In genomic region chr15:84269107-84269633, GRCm38 (mm10) we compare ENCODE assay signal across 22 mouse cellular contexts. TPM values are rescaled to one million over a fixed set of nuclear protein-coding genes. Genes with fewer than 3 reads are reported as not detected.
DNase-seq lines count a peak whose midpoint lies in the region; ATAC-seq and TF ChIP-seq lines count a peak whose summit lies in the region.
"Had no signal": no experiment of that assay in that cellular context is flagged by ENCODE, and none has a peak within 500 bp of the region (broad histone marks: within the 10 kb centered on the region; RNA-seq: fewer than 3 reads in every experiment).

No protein-coding gene starts in this region.

- no peak overlapping the region for H3K27ac ChIP-seq in lung, postnatal 0 days (ENCODE audit: low read length)
- 0 out of 2 replicates have a peak overlapping the region, but pooled peaks have one; percentile 3 for H3K27ac ChIP-seq in limb, embryonic 10.5 days
- H3K27ac ChIP-seq: embryonic facial prominence, embryonic 12.5 days; forebrain, embryonic 13.5 days; heart, adult 2 months; hindbrain, embryonic 13.5 days; hindbrain, postnatal 0 days had no signal

- WGBS in lung, postnatal 0 days = 82% methylated on average over 10 of the region's 10 CpGs
- WGBS in lung, adult 2 months = 76% methylated on average over 10 of the region's 10 CpGs
- 89% methylated on average over 10 of the region's 10 CpGs for WGBS in limb, embryonic 10.5 days

- no peak overlapping the region for H3K9ac ChIP-seq in lung, postnatal 0 days (replicated peaks; ENCODE audit: low read depth)
- H3K9ac ChIP-seq: embryonic facial prominence, embryonic 12.5 days; forebrain, embryonic 13.5 days; forebrain, postnatal 0 days; hindbrain, embryonic 13.5 days had no signal

- ATAC-seq in lung, postnatal 0 days = peak; percentile 39
- ATAC-seq: activated CD4-positive, CD25-positive, alpha-beta regulatory T cell, adult 4 months; forebrain, embryonic 13.5 days; forebrain, postnatal 0 days; hindbrain, postnatal 0 days; Patski had no signal

- no peaks in the 10 kb centered on the region for H3K4me1 ChIP-seq in lung, postnatal 0 days (ENCODE audit: insufficient read depth, low read depth, low read length)
- no peaks in the 10 kb centered on the region; the same call in 1 of the 2 replicates for H3K4me1 ChIP-seq in lung, adult 2 months (ENCODE audit: control insufficient read depth, insufficient read depth, low read length)
- peaks cover 19% of the 10 kb centered on the region for H3K4me1 ChIP-seq in limb, embryonic 10.5 days

- H3K36me3 ChIP-seq in lung, postnatal 0 days (ENCODE audit: insufficient read depth, low read length) = no peaks in the 10 kb centered on the region
- peaks cover 46% of the 10 kb centered on the region for H3K36me3 ChIP-seq in limb, embryonic 10.5 days
- H3K36me3 ChIP-seq: embryonic facial prominence, embryonic 12.5 days; hindbrain, embryonic 13.5 days had no signal

- no peaks in the 10 kb centered on the region for H3K9me3 ChIP-seq in lung, postnatal 0 days (ENCODE audit: low read length)
- no peaks in the 10 kb centered on the region for H3K9me3 ChIP-seq in limb, embryonic 10.5 days (replicated peaks)
- H3K9me3 ChIP-seq: embryonic facial prominence, embryonic 12.5 days; forebrain, embryonic 13.5 days; hindbrain, embryonic 13.5 days had no signal

- TF ChIP-seq EP300 in lung, postnatal 0 days (IDR thresholded peaks at IDR 0.05) = peak; percentile 45; the same call in 1 of the 2 replicates

- H3K27me3 ChIP-seq in lung, postnatal 0 days (replicated peaks; ENCODE audit: insufficient read depth, low read length) = no peaks in the 10 kb centered on the region
- no peaks in the 10 kb centered on the region for H3K27me3 ChIP-seq in limb, embryonic 10.5 days (ENCODE audit: low read depth, poor library complexity, severe bottlenecking)
- H3K27me3 ChIP-seq: embryonic facial prominence, embryonic 12.5 days; forebrain, embryonic 13.5 days; heart, embryonic 13.5 days; Patski had no signal

- peak; percentile 47 for DNase-seq in adrenal gland, postnatal 10 days
- DNase-seq in adrenal gland, postnatal 4 days (ENCODE audit: low spot score in 2 of 2) = no peak
- DNase-seq in heart, adult 11 months = peak; percentile 93
- DNase-seq in heart, postnatal 4 days = no peak
- DNase-seq in lung, postnatal 0 days (ENCODE audit: low spot score) = peak; percentile 19
- DNase-seq in lung, adult 2 months = no peak
- no peak for DNase-seq in limb, embryonic 10.5 days (ENCODE audit: low spot score)
- DNase-seq in kidney, adult 9 months = no peak
- DNase-seq: cerebellum, adult 11-12 months; cerebellum, adult 9-10 months; cerebellum, postnatal 25 days; forebrain, postnatal 0 days; gastrocnemius, postnatal 25 days; heart, adult 2 months; kidney, adult 11 months had no signal

- TF ChIP-seq POLR2A in lung, adult 2 months (IDR thresholded peaks at IDR 0.05; ENCODE audit: borderline replicate concordance, extremely low read depth, low read depth, low read length) = no peak

- no peak overlapping the region for H3K4me2 ChIP-seq in lung, postnatal 0 days (replicated peaks; ENCODE audit: low read depth, low read length)
- H3K4me2 ChIP-seq: embryonic facial prominence, embryonic 12.5 days; forebrain, embryonic 13.5 days; heart, embryonic 13.5 days; hindbrain, embryonic 13.5 days had no signal

- no peak for TF ChIP-seq CTCF in lung, postnatal 0 days (IDR thresholded peaks at IDR 0.05)
- TF ChIP-seq CTCF in lung, adult 2 months (IDR thresholded peaks at IDR 0.05; ENCODE audit: insufficient read depth, low read length) = no peak

- H3K4me3 ChIP-seq in lung, postnatal 0 days (ENCODE audit: low read depth, low read length) = no peak overlapping the region
- H3K4me3 ChIP-seq in lung, adult 2 months (replicated peaks; ENCODE audit: extremely low read depth, low read depth, low read length) = no peak overlapping the region
- H3K4me3 ChIP-seq in limb, embryonic 10.5 days = no peak overlapping the region
- H3K4me3 ChIP-seq: embryonic facial prominence, embryonic 12.5 days; forebrain, embryonic 13.5 days; heart, adult 2 months; heart, embryonic 13.5 days; hindbrain, embryonic 13.5 days had no signal

RNA-seq across cellular contexts. Expression of gene Parvb, which starts 37.3 kb away (rescaled TPM):
- 10 to 100 TPM; 33.2 to 42.1 TPM for total RNA-seq in adrenal gland, postnatal 10 days (2021)
- total RNA-seq in adrenal gland, postnatal 4 days (2021) = 10 to 100 TPM; 44.6 to 45.9 TPM
- 100 to 1,000 TPM; 172 to 177 TPM for total RNA-seq in heart, postnatal 4 days (2021)
- polyA plus RNA-seq in lung, postnatal 0 days (2015; fragmentation: Nextera tagmentation; extraction: Ambion mirVana) = 7.9 and 8.5 TPM in 2 replicates
- 39.3 and 47.5 TPM in 2 replicates for polyA plus RNA-seq in lung, adult 2 months (2012; rRNA removed)
- 9.0 and 11.0 TPM in 2 replicates for polyA plus RNA-seq in limb, embryonic 10.5 days (2016; fragmentation: Nextera tagmentation; extraction: Ambion mirVana)

RNA-seq across cellular contexts. Expression of gene Parvg, which starts 54.7 kb away (rescaled TPM):
- total RNA-seq in adrenal gland, postnatal 10 days (2021) = 1 to 10 TPM; 3.6 to 4.4 TPM
- 1 to 10 TPM; 4.3 to 5.9 TPM for total RNA-seq in adrenal gland, postnatal 4 days (2021)
- total RNA-seq in heart, postnatal 4 days (2021) = 1 to 10 TPM; 1.6 to 2.4 TPM
- 4.3 and 4.8 TPM in 2 replicates for polyA plus RNA-seq in lung, postnatal 0 days (2015; fragmentation: Nextera tagmentation; extraction: Ambion mirVana)
- 8.6 and 10.7 TPM in 2 replicates for polyA plus RNA-seq in lung, adult 2 months (2012; rRNA removed)
- polyA plus RNA-seq in limb, embryonic 10.5 days (2016; fragmentation: Nextera tagmentation; extraction: Ambion mirVana) = 0.72 and 0.75 TPM in 2 replicates
- polyA plus RNA-seq: Patski had no signal

Comparison
In these comparisons a context has a peak if more than half of its experiments do, and no peak if none do; other contexts are left out.
1. DNase-seq: peak in adrenal gland, postnatal 10 days (single experiment), heart, adult 11 months (single experiment) and lung, postnatal 0 days (single experiment); none in adrenal gland, postnatal 4 days (0 of 2), heart, postnatal 4 days (single experiment), lung, adult 2 months (single experiment), limb, embryonic 10.5 days (single experiment) and kidney, adult 9 months (single experiment).